Mouse (Mus musculus) cerebellum, adult 8-10 months (tissue): Measurements from ENCODE around the gene Thrsp.
"Not testable (repeated sequence)": the region's sequence is repeated elsewhere in the genome, so short reads cannot be mapped to it uniquely, and the experiment has no call there.

Source experiments
- DNase-seq: peaks from one replicate; pipeline ENCODE4 v3.0.0; 2022

Gene Thrsp

GRCm38 (mm10) chr7:97416906-97417777 is at the start of gene Thrsp:
Gene Thrsp, minus strand, starts transcription at chr7:97417730.
- peak; percentile 96 for DNase-seq

GRCm38 (mm10) chr7:97455577-97455976 is 38.0 kb upstream of the Thrsp start:
- DNase-seq, result no peak

GRCm38 (mm10) chr7:97454795-97455194 is 37.3 kb upstream of the Thrsp start:
- DNase-seq, result no peak

DNA sequence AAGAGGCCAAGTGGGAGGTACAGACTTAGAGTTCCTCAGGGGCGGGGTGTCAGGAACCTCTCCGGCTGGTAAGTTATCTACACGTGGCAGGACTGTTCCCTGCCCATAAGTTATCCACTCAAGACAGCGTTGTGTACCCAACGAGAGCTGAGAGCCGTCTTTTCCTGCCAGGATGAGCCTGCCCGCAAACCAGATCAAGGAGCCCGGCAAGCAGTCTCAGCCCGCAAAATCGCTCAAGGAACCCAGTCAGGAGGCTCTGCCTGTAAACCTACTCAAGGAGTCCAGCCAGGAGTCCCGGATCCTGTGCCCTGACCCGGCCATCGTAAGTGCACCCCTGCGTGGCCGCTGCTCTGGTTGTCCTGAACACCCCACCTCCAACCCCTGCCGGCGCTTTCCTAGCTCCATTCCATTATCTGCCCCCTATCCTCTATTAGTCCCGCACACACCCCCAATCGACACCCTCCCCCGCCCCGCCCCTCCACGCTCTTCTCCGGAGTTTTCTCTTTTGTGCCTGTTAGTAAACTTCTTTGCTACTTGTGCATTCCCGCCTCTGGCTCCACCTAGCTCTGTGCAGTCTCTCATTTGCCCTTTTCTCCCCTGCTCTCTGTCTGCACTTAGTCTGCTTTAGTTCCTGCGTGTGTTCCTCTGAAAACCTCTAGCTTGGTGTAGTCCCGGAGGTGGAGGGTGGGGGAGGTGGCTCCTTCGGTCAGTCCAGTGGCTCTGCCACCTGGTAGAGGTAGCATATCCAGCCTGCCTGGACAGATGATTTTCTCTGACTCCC is 35.8 kb upstream of the Thrsp start:
- no peak for DNase-seq

DNA sequence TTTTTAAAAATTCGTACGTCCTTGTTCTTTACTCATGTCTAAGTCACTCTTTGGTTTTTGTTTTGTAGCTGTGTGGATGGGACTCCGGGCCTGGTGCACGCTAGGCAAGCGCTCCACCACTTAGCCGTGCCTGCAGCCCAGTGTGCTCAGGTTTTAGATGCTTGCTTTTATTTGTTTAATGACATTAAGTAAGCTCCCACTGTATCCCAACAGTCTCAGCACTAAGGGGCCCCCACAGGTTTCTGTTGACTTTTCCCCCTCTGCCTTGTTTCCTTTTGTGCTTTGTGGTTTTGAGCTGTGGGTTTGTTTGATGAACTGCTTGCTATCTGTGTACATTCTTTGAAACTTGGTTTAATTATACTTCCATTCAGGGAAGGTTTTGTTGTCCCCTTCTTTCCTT is 34.7 kb upstream of the Thrsp start:
- no peak for DNase-seq

- DNase-seq, result not testable (repeated sequence)
Measured at GRCm38 (mm10) chr7:97451023-97451422, 33.5 kb upstream of the Thrsp start, which contains the start of gene Kctd14. Gene Kctd14, plus strand, starts transcription at chr7:97451323.

DNA sequence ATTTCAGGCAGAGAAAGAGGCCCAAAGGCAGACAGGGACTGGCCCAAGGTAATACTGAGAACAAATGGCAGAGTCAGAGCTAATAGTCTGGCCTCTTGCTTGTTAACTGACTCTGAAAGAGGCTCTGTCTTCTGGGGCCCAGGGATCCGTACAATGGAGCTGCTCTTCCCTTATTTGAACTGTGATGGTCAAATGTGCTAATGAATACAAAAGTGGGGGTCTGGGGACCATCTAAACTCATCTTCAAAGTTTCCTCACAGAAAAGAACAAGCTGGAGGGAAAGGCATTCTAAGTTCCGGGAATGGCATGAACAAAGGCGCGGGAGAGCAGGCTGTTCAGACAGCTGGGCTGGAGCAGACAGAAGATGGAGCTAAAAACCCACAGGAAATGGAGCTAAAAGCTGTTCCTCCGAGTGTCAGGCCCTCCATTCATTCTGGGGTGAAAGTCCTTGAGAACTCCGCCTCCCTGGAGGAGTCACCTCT is 29.6 kb upstream of the Thrsp start:
- DNase-seq, result no peak

DNA sequence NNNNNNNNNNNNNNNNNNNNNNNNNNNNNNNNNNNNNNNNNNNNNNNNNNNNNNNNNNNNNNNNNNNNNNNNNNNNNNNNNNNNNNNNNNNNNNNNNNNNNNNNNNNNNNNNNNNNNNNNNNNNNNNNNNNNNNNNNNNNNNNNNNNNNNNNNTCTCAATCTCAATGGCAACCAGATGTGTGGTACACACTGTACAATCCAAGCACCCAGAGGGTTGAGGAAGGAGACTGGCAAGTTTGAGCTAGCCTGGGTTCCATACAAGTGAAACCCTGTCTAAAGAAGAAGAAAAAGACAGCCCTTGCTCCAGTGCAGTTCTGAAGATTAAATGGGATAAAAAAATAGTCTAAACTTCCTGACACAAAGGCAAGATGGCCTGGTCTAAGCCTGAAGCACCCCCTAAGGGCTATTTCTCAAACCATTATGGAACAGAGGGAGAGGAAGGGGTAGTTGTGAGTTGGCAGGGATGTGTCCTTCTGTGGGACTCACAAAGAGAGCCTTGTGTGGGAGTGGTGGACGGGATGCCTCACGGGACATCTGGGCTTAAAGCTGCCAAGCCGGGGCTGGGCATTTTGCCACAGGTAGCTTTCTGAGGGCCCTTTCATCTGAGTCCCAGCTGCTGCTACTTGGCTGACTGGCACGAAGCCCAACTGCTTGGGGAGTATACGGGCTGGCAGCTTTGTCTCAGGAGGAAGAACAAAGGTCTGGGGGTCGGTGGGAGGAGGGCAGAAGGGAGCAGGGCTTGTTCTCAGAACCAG is 28.8 kb upstream of the Thrsp start:
- DNase-seq, result peak; percentile 75

DNA sequence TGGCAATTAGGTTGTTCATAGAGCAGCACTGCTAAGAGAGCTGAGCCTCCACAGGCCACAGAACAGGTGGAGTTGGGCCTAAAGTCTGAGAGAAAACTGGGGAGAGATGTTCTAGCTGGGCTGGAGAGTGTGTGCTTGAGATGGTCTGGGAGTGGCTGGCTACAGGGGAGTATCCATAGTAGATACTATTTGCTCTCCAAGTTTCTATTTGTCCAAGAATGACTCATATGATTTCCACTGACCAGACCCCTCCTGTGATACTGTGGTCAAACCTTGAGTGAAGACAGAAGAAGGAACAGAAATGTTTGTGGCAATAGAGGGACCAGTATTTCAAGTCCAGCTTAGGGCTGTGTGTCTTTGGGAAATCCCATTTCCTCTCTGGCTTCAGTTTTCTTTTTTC is 21.5 kb upstream of the Thrsp start:
- DNase-seq, result no peak

DNA sequence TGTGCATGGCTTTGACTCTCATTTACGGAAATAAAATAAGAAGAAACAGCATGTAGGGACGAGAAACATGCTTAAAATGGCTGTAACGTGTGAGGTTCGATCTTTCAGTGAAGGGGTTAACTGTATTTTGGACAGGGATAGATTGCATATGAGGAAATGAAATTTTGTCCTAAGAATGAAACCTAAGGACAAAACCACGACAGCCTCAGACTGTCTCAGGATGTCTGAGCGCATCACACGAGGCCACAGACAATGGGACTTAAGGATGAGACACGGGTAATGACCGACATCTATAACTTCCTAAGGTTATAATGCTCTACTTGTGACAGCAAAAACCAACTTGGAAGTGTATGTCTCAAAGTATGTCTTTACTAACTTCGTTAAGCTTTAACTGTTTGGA is 17.0 kb upstream of the Thrsp start:
- no peak for DNase-seq

DNA sequence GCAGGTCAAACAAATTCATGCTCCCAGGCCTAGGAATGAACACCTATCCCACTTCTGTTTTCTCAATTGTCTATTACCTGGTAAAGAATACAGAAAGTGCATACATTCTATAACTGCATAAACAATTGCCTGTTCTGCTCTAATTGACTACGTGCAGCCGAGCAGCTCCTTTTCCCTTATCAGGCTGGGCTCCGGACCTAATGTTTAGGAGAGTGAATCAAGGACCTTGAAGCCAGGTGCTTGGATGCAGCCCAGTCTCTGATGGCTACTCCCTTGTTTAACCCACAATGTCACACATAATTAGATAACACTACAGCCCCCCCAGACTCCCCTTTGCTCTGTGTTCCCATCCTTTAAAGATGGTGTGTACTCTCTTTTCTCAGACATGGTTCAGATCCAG is 16.0 kb upstream of the Thrsp start:
- not testable (repeated sequence) for DNase-seq

DNA sequence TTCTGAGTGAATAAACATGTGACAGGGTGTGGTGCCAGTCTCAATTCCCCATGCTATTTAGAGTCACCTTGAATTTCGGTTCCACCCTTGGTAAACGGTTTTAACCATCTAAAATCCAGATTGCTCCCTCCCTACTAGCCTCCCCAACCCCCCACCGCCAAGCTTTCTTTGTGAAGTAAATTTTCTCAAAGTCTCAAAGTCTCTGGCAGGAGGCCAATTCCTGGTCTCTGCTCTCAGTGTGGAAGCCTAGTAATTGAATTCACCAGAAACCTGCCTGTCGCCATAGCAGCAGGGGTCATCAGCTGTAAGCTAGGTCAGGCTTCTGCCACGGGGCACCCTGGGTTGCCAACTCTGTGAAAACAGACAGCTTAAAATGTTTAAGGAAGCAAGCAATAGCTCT is 12.2 kb upstream of the Thrsp start:
- no peak for DNase-seq

DNA sequence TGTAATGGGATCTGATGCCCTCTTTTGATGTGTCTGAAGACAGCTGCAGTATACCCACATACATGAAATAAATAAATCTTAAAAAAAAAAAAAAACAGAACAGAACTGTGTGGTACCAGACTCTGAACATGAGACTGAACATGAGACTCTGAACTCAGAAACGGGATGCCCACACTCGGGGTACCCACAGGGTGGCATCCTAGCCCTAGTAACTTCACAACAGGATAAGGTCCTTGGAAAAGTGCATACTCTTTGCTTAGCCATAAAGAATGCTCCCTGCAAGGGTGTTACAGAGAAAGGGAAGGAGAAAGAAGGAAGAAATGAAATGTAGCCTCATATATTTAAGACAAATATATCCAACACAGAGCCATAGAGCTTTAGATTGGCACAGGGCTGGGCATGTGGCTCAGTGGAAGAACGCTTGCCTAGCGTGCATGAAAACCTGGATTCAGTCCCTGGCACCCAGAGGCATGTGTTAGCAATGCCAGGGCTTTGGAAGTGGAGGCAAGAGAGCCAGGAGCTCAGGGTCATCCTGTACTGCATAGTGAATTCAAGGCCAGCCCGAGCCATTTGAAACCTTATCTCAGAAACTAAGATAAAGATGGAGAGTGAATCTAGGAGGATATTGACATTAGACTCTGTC is 10.4 kb upstream of the Thrsp start:
- peak; percentile 53 for DNase-seq

DNA sequence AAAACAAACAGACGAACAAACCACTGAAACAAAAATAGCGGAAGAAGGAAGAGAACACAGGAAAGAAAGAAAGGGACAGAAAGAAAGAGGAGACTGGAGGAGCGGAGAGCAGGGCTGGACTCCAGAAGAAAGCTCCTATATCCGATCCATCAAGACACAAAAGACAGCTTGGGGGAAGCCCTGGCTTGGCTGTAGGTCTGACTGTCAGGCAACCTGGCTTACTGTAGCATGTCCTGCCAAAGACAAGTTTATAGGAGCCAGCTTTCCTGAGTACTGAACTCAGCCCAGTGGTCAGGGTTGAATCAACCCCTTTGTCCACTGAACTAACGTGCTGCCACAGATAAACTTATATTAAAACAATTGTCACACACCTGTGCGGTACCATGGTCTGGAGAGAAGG is 9.8 kb upstream of the Thrsp start:
- no peak for DNase-seq

DNA sequence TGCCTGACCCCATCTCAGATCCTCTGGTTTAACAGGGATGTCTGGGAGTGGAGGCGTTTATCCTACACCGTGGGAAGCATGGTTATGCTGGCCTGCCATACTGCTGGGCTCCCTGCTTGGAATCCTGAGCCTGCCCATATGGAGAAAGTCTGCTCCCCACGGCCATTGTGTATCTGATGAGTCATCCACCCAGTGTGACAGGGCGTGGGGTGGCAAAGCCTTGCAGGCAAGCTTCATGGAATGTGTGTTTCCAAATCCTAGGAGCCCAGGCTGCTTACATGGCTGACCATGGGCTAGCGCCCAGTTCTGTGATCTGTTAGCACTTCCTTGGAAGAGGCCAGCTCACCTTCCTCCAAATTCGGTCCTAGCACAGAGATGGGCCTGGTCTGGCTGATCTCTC is 9.0 kb upstream of the Thrsp start:
- peak; percentile 52 for DNase-seq

DNA sequence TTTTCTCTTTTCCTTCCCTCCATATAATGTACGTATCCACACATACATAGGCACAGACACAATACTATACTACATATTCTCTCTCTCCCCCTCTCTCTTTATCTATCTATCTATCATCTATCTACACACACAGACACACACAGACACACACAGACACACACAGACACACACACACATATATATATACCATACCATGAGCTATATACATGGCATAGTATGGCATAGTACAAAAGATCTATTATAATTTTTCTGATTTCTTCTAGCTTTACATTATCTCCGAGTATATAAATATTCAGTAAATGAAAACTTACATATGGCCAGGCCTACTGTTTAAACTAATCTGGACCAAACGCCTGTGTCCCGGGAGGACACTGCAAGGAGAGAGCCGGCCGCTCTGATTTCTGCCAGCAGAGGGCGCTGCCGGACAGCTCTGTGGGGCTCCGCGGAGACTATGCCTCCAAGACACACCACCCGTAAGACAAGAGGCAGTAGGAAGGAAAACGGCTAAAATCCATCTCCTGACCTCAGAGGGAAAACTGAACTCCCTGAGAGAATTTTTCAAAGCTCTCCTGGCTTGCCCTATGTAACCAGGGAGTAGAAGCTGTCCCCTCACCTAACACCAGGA is 7.2 kb upstream of the Thrsp start:
- DNase-seq, result peak; percentile 92

DNA sequence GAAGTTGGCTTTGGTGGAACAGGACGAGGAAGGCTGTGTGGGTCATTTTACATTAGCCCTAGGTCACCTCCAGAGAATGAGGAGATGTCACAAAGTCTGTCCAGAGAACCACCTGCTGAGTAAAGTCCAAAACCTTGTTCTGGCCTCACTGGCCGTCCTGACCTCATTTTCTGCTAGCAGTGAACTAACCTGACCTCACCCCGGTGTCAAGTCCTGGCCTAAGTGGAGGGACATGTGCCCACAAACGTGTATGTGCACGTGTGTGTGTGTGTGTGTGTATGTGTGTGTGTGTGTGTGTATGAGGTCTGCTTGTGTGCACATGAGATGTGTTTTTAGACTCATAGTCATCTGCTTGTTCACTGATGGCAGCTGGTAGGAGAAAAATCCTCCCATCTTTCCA is 6.2 kb upstream of the Thrsp start:
- DNase-seq, result no peak

- DNase-seq, result peak; percentile 61
Measured at GRCm38 (mm10) chr7:97420958-97421651, 3.6 kb upstream of the Thrsp start.

- DNase-seq, result no peak
Measured at GRCm38 (mm10) chr7:97420406-97420805, 2.9 kb upstream of the Thrsp start.

DNA sequence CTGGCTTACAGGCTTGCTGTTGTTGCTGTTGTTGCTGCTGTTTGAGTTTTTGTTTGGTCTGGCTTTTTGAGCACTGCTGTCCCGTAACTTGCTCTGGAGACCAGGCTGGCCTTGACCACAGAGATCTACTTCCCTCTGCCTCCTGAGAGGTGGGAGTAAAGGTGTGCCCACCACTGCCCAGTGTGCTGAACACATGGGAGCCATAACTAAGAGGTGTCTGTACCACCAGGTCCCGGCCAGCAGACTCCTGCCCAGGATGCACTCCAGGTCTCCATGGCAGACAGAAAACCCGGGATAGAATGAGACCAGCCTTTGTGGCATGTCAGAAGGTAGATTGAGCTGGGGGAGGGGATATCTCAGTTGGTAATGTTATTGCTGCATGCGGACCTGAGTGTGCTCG is 1.6 kb upstream of the Thrsp start:
- no peak for DNase-seq

DNA sequence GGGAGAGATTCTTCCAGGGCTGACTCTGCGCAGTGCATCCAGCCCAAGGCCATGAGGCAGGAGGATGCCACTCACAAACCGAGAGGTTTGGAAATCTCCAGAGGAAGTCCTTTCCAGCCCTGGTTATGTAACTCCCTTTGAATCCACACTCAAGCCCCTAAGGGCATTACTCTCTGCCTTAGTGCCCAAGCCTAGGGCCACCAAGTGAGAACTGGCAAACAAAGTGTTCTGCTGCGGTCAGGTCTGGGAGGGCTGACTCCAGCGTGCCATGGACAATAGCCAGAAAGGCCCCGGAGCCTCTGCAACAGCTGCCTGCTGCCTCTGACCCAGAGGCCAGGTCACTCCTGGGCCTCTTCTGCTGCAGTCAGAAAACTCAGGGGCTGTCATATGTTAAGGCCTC is 1.2 kb upstream of the Thrsp start:
- DNase-seq, result no peak

GRCm38 (mm10) chr7:97416473-97416872 is 1.1 kb downstream of the Thrsp start:
- no peak for DNase-seq
